Mouse (Mus musculus) spleen, adult 12 weeks (tissue): ENCODE data around the gene Crcp.
A peak's percentile ranks its signal among the peaks of the same experiment; 100 is the strongest.

Experiments
- DNase-seq: peaks from one replicate; pipeline ENCODE4 v3.0.0; 2022; ENCODE audit warnings: low spot score

The Crcp gene

DNA sequence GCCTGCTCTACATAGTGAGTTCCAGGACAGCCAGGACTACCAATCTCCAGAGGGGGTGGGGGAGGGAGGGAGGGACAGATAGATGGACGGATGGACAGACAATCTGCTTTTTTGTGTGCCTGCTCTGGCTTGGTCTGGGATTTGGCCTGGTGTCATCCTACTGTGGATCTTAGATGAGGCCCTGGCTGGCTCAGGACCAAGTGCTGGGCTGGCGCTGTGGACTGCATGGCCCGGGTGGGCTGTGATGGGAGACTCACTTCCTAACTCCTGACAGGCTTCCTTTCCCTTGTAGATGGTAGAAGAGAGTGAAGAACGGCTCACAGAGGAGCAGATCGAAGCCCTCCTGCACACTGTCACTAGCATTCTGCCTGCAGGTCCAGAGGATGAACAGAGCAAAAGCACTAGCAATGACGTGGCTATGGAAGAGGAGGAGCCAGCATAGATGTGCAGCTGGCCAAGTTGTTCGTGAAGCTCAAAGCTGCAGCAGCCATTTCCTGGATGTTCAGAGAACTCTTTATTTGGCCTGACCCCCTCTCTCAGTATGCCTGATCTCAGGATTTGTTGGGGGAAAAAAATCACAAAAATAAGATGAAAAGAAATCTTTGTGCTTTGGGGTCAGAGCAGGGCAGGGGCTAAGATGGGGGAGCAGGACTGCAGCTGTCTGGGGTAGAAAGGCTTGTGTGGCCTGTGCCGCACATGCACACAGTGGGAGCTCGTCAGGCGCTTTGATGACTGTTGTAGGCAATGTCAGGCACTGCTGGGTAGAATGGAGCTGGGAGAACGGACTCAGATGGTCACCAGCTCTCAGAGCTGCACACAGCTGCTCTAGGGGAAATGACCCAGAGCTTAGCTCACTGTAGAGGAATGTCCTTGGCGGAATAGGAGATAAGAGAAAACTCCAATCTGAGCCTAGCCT lies 30.6 kb downstream of the Crcp start:
- no peak for DNase-seq

DNA sequence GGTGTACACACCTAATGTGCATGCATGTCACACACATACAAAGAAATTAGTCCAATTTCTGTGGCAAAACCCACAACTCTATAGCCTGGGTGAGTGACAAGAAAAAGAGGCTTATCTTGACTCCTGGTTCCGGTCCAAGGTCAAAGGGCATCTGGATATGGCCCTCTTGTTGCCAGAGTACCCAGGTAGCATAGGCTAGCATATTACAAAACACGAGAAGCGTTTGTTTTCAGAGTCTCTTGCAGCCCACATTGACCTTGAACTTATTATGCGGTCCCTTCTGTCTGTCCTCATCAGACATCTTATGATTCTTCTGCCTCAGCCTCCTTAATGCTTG lies 31.2 kb downstream of the Crcp start:
- no peak for DNase-seq

DNA sequence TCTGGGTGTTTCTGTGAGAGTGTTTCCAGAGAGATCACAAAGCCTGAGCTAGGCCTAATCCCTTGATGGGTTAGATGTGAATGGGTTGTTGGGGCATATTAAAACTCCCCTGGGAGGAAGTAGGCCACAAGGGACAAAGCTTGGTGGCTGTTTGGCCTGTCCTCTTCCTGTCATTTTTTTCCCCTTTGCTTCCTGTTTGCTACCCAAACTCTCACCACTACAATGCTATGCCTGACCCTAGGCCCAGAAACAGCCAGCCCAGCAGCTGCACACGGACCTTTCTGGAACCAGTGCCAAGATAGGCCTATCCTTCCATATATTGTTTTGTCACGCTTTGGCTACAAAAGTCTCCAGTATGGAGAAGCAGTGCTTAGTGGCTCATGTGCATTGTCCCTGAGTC lies 33.0 kb downstream of the Crcp start:
- DNase-seq = no peak

DNA sequence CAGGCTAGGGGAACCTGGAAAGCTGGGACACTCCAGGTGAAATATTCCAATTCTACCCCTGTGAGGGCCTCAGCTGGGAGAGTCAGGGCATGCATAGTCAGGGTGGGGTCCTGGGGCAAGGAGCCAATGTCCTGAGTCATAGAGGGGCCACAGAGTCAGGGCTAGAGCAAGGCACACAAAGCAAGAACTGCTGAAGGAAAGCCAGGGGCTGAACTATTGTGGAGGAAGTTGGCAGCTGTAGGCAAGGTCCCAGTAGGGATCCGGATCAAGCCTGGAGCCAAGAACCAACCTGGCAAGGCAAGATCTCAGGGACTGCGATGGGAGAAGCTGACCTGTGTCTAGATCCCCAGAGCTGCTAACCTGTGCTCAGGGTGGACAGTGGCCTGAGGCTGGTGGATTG lies 34.7 kb downstream of the Crcp start:
- DNase-seq = no peak

DNA sequence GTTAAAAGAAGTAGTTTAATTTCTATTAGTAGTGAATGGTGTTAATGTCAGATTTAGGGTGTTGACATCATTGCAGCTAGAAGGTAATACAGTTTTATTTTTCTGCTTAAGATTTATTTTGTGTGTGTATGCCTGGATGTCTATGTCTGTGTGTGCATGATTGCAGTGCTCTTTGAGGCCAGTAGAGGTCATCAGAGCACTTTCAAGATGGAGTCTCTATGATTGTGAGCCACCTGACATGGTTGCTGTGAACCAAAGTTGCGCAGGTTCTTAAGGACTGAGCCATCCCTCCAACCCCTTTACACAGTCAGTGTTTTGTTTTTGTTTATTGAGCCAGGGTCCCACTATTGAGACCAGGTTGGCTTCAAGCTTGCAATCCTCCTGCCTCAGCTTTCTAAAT lies 36.5 kb downstream of the Crcp start:
- no peak for DNase-seq

DNA sequence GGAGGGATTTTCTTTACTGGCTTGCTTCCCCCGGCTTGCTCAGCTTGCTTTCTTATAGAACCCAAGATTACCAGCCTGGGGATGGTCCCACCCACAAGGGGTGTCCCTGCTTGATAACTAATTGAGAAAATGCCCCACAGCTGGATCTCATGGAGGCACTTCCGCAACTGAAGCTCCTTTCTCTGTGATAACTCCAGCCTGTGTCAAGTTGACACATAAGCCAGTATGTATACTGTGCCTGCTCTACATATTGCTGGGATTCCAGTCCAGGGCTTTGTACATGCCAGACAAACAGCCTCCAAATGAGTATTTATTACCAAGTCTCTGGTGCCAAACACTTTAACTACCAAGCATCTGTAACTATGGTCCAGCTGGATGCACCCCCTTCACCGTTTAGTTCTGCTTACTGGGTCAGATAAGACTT lies 38.8 kb downstream of the Crcp start:
- DNase-seq = no peak

DNA sequence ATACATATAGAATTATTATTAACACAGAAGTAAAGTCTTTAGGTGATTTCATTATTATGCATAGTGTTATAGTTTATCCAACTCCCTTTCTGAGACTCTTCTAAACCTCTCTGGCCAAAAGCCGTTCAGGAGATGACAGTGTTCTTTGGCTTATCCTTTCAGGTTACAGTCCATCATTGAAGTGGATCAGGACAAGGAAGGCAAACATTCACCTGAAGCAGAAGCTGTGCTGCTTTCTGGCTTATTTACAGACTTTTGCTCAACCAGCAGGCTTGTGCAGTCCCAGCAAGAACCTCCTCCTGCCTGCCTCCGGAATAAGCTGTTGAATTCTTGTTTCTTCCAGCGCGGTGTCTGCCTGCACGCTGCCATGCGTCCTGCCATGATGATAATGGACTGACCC lies 43.9 kb downstream of the Crcp start, which contains the start of gene Tpst1:
TSS of gene Tpst1 (plus strand) at position 301 of the 400 bp plus-strand sequence.
- DNase-seq = no peak

DNA sequence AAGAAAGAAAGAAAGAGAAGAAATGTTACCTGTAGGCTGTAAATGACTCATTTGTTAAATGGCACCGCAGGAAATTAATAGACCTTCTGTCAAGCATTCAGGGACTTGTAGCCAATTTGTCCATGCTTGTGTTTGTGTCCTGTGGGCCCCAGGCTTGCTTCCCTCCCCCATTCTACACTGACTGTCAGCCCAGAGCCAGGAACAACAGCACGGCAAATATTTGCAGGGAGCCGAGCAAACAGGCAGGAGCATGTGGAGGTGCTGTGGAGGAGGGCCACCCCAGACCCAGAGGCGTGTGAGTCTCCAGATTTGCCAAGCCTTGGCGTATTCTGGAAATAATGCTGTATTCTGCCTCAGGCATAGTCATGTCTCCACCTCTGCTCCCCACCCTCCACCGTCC lies 45.4 kb downstream of the Crcp start:
- no peak for DNase-seq

DNA sequence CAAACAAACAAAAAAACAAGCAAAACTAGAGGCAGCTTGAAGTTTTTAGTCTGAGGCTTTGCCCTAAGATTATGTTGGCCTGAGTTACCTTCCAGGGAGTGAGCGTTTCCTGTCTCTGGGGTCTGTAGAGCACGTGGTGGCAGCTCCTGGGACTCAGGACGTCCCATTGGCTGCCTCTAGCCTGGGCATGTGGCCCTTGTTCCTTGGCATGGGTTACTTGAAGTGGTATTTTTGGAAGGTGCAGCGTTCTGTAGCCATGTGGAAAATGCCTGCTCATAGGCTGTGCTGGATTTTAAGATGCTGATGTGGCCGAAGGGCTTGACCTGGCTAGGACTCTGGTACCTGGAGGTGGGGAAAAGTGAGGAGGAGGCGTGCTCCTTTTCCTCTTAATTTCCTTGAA lies 47.3 kb downstream of the Crcp start:
- DNase-seq = no peak

DNA sequence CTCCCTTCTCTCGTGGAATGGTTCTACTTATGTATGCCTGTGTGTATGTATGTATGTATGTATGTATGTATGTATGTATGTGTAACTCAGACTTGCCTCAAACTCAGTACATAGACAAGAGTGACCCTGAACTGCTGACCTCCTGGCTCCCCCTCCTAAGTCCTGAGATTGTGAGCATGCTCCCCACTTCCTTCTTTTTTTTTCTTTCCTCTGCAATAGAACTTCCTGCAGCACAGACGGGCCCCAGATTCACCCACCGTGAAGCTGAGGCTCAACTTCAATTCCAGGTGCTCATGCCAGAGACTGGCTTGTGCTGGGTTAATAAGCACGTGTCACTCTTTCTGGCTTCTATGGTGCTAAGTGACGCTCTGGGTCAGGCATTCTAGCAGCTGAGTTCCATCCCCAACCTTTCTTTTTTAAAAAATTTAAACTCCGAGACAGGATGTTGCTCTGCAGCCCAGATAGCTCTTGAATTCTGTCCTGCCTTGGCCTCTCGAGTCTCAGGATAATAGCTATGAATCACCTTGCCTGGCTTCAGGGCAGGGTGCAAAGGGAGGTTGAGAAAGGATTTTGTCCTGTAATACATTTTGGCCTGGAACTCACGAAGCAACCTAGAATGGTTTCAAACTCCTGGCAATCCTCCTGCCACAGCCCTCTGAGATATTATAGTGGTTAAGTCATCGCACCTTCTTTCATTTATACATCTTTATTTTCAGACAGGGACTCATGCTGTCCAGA lies 49.2 kb downstream of the Crcp start:
- no peak for DNase-seq

DNA sequence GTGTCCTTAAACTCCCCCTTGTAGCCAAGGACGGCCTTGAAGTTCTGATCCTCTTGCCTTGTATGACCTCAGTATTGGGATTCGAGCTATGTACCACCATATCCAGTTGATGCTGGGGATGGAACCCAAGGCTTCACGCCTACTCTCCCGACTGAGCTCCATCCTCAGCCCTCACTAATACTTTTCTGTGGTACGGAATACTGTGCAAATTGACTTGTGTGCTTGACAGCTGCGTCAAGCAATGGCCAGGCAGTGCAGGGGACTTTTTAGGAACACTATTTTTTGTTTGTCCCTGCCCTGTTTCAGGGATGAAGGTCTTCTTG lies 49.7 kb downstream of the Crcp start:
- DNase-seq = no peak

DNA sequence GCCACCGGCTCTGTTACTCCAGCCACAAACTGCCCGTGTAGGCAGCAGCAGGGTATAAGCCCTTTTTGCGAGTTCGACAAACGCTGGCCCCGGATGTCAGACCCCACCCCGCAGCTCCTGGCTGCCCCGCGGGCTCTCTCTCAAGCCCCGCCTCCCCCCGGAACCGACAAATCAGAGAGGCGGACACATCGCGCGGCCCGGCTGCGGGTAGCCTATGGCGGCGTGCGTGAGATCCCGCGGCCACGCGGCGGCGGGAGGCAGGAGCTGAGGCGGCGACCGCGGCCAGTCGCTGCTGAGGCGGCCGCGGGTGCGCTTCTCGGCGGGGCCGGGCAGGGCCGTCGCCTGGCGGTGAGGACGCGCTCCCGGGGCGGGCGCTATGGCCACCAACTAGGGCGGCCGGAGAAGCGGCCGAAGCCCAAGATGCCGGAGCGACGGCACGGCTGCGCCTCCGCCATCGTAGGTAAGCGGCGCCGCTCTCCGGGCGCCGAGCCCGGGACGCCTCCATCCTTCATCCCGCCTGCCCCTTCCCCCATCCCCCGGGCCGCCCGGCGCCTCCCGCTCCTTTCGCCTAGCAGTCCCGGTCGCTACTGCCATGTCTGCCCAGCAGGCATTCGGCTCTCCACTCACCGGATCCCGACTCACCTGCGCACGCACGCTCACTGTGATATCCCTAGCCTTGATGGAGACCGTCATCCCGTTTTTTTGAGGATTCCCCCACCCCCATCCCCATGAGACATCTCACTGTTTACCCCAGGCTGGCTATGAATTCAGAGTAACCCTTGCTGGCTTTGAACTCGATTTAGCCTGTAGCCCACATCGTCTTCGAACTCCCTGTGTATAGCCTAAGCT lies 50.3 kb downstream of the Crcp start:
- DNase-seq = peak; percentile 90

DNA sequence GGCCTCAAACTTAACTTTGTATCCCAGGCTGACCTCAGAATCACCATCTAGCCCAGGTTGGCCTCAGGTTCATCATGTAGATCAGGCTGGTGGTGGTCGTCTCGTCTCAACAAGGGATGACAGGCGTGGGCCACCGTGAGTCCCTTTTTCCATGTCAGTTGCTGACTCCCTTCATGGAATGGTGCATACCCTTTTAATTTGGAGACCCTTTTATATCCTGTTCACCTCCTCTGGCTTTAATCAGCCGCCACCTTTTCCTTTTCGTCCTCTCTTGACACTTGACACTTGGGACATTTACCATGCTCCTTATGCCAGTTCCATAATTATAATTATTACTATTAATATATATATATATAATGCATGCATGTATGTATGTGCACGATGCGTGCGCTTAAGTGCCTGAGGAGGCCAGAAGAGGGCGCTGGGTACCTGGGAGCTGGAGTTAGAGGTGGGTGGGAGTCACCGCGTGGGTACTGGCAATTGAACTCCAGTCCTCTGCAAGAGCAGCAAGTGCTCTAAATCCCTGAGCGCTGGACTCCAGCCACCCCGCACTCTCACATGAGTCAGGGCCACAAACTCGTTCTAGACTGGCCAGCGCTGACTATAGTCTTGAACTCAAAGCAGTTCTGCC lies 51.1 kb downstream of the Crcp start:
- no peak for DNase-seq

DNA sequence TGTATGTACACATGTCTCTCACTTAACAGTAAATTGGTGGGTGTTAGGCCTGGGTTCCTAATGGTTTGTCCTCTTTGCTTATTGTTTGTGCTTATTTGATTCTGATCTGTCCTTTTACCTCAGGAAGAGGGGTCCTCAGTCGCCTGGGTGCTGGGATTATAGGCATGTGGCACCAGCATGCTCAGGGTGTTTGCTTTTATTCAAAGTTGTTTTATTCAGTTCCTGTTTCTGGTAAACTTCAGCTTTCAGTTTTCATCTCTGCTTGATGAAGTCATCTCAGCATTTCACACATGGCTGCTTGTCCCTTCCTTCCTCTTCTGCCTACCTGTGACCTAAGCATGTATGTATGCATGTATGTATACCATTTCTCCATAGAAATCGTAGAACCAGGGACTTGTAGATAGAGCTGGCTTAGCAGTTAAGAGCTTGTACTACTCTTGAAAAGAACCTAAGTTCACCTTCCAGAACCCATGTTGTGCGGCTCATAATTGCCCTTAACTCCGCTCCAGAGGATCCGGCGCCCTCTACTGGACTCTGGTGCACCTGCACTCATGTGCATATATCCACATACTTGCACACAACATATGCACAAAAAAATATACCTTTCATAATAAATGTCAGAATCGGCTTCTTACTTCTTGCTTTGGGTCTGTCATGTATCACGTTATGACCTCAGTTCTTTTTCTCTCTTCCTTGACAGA lies 52.2 kb downstream of the Crcp start:
- no peak for DNase-seq

DNA sequence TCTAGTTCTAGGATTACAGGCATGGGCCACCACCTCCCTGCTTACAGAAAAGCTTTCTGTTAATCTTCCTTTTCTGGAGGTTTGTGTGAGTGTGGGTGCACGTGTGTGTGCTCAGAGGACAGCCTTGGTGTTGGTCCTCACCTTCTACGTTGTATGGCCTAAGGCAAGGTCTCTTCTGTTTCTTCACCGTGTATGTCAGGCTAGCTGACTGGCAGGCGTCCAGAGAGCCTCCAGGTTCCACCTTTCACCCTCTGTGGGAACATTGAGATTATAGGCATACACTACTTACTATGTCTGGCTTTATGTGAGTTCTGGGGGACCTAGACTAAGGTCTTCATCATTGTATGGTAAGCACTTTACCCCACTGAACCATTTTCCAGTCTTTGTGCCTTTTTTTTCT lies 53.3 kb downstream of the Crcp start:
- DNase-seq = no peak

DNA sequence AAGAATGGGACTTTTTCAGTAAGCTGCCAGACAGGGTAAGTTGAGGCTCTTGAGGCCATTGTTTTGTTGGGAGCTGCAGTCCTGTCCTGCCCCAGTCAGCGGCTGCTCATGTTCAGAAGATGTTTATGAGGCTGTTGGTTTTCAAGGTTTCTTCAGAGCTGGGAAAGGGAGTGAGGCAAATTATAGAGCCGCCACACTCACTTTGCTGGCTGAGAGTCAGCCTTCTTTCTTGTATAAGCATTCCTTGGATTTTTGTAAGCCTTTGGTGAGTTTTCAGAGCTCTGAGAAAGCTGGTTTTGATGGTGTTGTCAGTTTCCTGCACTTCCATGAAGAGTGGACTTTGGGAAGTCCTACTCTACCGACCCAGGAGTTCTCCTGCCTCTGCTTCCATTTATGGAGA lies 55.2 kb downstream of the Crcp start:
- no peak for DNase-seq

DNA sequence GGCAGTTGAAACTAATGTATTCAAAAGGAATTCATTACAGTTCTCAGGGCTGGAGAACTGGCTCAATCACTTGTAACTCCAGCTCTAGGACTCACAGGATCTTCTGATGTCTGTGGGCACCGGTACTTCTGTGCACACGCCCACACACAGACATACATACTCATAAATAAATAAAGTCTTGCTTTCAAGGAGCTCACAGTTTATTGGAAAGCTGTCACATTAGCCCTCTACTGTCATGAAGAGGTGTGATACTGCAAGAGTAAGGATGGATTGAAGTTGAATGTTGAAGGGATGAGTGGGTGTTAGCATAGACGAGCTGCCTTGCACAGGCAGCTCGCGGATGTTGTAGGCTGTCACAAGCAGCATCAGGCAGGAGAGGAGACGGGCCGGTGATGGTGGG lies 58.9 kb downstream of the Crcp start:
- no peak for DNase-seq

DNA sequence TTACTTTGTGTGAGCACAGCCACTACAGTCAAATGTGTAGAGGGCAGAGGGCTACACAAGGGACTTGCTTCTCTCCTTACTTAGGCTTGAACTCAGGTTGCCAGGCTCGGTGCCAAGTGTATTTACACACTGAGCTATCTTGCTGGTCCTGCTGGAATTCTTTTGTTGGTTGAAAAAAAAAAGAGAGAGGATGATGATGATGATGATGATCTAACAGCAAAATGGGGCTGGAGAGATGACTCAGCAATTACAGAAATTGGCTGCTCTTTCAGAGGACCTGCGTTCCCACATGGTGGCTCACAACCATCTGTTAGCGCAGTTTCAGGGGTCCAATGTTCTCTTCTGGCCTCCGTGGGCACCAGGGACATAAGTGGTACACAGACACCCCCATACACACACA lies 59.5 kb downstream of the Crcp start:
- DNase-seq = no peak

DNA sequence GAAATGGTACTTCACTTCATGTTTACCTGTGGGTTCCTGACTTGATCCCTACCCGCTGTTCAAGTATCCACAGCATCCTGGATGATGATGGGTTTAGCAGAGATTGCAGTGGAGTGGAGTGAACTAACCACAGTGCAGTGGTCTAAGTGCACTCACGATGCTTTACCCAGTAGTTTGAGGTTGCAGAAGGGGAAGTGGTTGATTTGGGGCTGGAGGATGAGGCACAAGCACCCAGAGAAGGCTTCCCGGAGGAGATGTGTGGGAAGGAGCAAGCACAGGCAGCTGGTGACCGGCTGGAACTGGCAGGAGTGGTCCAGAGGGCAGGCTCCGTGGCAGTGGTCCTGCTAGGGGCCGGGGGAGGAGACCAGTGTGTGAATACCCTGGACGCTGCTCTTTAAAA lies 60.1 kb downstream of the Crcp start:
- no peak for DNase-seq

DNA sequence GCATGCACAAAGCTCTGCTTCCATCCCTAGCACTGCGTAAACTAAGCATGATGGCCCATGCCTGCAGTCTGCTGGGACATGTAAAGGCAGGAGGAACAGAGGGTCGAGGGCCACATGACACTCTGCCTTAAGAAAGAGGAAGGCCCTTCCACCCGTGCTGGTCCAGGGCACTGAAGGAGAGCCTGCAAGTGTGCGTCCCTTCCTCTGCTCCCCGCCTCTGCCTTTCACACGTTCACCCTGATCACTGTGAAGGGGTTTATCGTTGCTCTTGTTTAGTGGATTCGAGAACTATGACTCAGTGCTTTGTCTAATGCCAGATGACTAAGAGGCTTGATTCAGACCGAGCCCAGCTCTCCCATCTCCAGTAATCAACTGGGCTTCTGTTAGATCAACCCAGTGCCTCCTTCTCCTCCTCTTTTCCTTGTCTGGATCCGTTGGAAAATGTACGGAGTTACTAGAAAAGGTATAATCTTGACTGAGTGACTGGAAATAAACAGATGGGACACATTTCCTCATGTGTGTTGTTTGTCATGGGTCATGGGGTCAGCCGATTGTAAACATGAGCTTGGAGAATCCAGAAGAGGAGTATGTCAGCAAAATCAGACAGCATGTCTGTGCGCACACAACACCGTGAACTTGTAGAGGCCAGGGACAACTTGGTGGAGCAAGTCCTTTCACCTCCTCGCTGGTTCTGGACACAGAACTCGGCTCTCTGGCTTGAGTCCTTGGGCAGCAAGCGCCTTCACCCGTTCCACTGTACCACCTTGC lies 60.7 kb downstream of the Crcp start:
- DNase-seq = no peak

DNA sequence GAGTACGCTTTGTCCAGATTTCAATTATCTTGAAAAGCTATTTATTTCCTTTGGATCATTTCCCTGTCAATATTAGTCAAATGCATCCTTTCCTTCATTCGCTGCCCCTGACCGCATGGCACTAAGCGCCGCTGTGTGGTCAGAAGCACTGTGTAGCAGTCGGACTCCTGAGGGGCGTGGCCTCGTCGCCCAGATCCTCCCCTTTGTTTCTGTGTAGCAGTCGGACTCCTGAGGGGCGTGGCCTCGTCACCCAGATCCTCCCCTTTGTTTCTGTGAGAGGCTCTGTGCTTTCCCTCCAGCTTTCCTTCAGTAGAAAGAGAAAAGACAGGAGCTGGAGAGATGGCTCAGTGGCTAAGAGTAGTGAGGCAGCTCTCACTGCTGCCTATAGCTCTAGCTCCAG lies 67.7 kb downstream of the Crcp start:
- no peak for DNase-seq
